Comparison of ENCODE assay signal across 19 mouse cellular contexts in genomic region chr12:94804692-94805091, GRCm38 (mm10).
"Had no signal": no experiment of that assay in that cellular context is flagged by ENCODE, and none has a peak within 500 bp of the region (broad histone marks: within the 10 kb centered on the region; RNA-seq: fewer than 3 reads in every experiment).

No protein-coding gene starts in this region.

- DNase-seq: kidney, adult 18-20 months; kidney, adult 9 months; kidney, postnatal 14 days; kidney, postnatal 4 days; left cerebral cortex, postnatal 4 days; liver, postnatal 0 days; lung, embryonic 14.5 days; retina, postnatal 1 day; right cerebral cortex, postnatal 25 days; spleen, adult 18-20 months; thymus, postnatal 25 days had no signal

- H3K36me3 ChIP-seq: limb, embryonic 15.5 days; midbrain, embryonic 12.5 days; neural tube, embryonic 12.5 days; stomach, embryonic 15.5 days had no signal

- H3K27me3 ChIP-seq: limb, embryonic 15.5 days; midbrain, embryonic 12.5 days; neural tube, embryonic 12.5 days; stomach, embryonic 15.5 days had no signal

- H3K4me3 ChIP-seq: limb, embryonic 15.5 days; midbrain, embryonic 12.5 days; neural tube, embryonic 12.5 days; stomach, embryonic 15.5 days had no signal

- ATAC-seq: liver, postnatal 0 days; lung, postnatal 0 days had no signal

- H3K9me3 ChIP-seq: limb, embryonic 15.5 days; midbrain, embryonic 12.5 days; neural tube, embryonic 12.5 days; stomach, embryonic 15.5 days had no signal

- H3K9ac ChIP-seq: limb, embryonic 15.5 days; liver, embryonic 14.5 days; liver, postnatal 0 days; lung, embryonic 14.5 days; midbrain, embryonic 12.5 days; neural tube, embryonic 12.5 days; stomach, embryonic 15.5 days had no signal

- H3K4me1 ChIP-seq: limb, embryonic 15.5 days; midbrain, embryonic 12.5 days; neural tube, embryonic 12.5 days; stomach, embryonic 15.5 days had no signal

- H3K4me2 ChIP-seq: limb, embryonic 15.5 days; liver, embryonic 11.5 days; lung, embryonic 14.5 days; midbrain, embryonic 12.5 days; neural tube, embryonic 12.5 days; stomach, embryonic 15.5 days had no signal

- H3K27ac ChIP-seq: limb, embryonic 15.5 days; liver, embryonic 14.5 days; macrophage; midbrain, embryonic 12.5 days; neural tube, embryonic 12.5 days; stomach, embryonic 15.5 days had no signal
